Mouse (Mus musculus) embryonic fibroblast, embryonic 13.5 days (primary cell): Measurements from ENCODE around the gene Ctbp2.
A peak's percentile ranks its signal among the peaks of the same experiment; 100 is the strongest.

Experiments used
- CTCF ChIP-seq: IDR thresholded peaks from 2 replicates; pipeline ENCODE4 v1.5.1; 2011; ENCODE audit warnings: mild to moderate bottlenecking, control low read depth, low read length, moderate library complexity, borderline replicate concordance; ENCODE audit not compliant: insufficient read depth
- POLR2A ChIP-seq: IDR thresholded peaks from 2 replicates; pipeline ENCODE4 v1.6.1; 2011; ENCODE audit warnings: low read depth, mild to moderate bottlenecking, control low read depth, low read length, moderate library complexity

DNA sequence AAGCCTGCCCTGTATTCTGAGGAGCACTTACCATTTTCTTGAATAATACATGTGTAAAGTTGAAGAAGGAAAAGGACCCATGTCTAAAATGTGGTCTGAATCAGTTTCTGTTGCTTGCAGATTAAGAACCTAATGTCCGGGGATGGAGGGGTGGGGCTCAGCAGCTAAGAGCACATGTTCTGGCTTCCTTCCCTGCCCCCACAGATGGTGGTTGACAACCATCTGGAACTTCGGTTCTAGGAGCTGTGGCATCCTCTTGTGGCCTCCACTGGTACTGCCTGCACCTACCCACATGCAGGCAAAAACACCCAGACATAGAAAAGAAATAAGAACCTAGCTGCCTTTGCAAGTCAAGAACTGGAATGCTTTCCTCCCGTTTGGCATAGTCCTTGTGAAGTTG is 120.7 kb downstream of the Ctbp2 start:
- TF ChIP-seq POLR2A (no peak), CTCF (peak; percentile 78; the same call in 1 of the 2 replicates)
